Mouse (Mus musculus): ENCODE results near the gene Agpat1.

DNA sequence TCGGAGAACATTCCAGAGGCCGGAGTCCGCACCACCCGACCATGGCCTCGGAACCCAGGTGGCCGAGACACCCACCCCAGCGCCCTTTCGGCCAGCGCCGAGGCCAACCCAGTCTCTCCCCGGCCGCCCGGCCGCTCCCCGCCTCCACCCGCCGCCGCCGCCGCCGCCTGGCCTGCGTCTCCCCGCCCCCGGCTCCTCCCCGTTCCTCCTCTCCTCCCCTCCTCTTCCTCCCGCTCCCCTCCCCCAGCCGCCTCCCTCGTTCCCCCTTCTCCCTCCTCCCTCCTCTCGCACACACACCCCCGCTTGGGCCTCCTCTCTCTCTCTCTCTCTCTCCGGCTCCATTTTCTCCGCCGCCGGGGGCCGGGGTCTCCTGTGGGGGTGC is 12.1 kb upstream of the Agpat1 start:
- TF ChIP-seq CTCF (IDR thresholded peaks at IDR 0.05; ENCODE audit: low read depth) = no peak
- no peak for TF ChIP-seq EP300 (IDR thresholded peaks at IDR 0.05; ENCODE audit: low read depth)
